Mouse (Mus musculus) right cerebral cortex, adult 2 months (tissue): ENCODE measurements around the gene Kif1a.
A peak's percentile ranks its signal among the peaks of the same experiment; 100 is the strongest.

Experiments used
- DNase-seq, 2 experiments: peaks; one replicate each; pipeline ENCODE4 v3.0.0; 2021 to 2022; ENCODE audit warnings: low spot score in 2 of 2

Kif1a gene

GRCm38 (mm10) chr1:93026600-93026999 is 75.2 kb downstream of the Kif1a start:
- DNase-seq: no peak

DNA sequence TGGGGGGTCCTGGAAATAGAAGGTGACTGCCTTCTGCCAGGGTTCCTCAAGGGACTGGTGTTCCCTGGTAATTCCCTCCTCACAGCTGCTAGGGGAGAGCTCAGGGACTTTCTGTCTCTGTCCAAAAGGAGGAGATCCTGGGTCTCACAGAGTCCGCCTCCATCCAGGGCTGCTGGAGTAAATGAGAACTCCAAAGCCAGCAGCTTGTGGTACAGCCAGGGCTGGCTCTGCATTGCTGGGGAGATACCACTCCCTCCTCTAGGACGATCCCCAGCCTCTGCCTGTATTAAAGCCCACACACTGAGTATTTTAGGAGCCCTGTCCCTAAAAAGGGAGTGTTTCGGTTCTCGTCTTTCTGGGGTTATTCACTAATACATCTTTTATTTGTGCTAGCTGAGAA is 81.1 kb downstream of the Kif1a start:
- DNase-seq: no peak

- DNase-seq: no peak
Measured at GRCm38 (mm10) chr1:93018716-93019115, 83.0 kb downstream of the Kif1a start.

GRCm38 (mm10) chr1:93015136-93015535 is 86.6 kb downstream of the Kif1a start:
- no peak for DNase-seq

DNA sequence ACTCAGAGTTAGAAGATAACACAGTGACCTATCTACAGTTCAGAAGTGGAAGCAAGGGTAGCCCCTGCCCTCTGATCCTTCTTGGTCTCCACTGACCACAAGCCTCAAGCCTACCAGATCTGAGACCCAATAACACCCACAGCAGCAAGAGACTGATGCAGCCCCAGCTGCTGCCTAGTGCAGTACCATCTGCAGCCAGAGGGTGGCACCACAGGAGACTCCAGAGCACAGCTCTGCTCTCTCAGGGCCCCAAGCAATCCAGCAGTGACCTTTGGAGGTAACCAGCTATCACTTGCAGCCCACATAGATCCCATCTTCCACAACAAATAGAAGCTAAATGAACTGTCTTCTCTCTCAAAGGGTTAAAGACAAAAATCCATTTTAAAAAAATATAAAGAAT is 87.3 kb downstream of the Kif1a start:
- peak; percentile 80 to 82 for DNase-seq

GRCm38 (mm10) chr1:93013367-93013766 is 88.4 kb downstream of the Kif1a start:
- DNase-seq: no peak

- no peak for DNase-seq
Measured at GRCm38 (mm10) chr1:93012103-93012585, 89.6 kb downstream of the Kif1a start.

DNA sequence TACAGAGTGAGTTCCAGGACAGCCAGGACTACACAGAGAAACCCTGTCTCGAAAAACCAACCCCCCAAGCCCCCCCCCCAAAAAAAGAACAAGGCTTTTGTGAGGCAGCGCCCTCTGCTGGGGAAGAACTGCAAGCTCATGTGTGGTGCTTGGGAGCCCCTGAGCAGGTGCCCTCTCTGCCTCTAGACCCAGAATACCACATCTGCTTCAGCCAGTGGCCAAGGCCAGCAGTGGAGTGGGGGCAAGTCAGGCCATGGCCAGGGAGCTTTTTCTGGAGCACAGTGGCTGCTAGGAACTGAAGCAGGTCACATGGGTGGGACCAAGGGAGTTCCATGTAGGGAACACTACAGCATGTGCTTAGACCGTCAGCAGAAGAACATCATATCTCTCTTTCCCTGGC is 91.0 kb downstream of the Kif1a start:
- no peak for DNase-seq

GRCm38 (mm10) chr1:93009196-93009595 is 92.6 kb downstream of the Kif1a start:
- DNase-seq: no peak

GRCm38 (mm10) chr1:93006061-93006460 is 95.7 kb downstream of the Kif1a start, which contains the start of gene Aqp12:
Gene Aqp12 (plus strand): TSS chr1:93006334.
- DNase-seq: no peak

DNA sequence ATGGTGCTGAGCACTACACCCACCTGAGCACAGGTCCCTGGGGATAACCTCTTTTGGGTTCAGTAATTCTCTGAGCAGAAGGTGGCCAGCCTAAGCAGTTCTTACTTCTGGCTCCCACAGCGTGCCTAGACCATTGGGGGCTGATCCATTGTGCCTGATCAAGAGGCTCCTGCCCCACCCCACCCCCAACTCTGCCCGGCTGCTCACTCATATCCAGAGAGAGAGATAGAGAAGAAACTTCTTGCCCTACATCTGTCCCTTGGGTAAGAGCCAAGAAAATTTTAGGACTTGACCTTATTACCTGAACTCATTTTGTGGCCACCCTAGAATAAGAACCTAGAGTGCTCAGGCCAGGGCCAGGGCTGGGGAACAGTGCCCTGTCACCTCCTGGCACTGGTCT is 108.9 kb downstream of the Kif1a start:
- DNase-seq: no peak

GRCm38 (mm10) chr1:92992214-92992855 is 109.4 kb downstream of the Kif1a start:
- DNase-seq: no peak

- no peak for DNase-seq
Measured at GRCm38 (mm10) chr1:92989891-92990290, 111.9 kb downstream of the Kif1a start.

GRCm38 (mm10) chr1:92988894-92989293 is 112.9 kb downstream of the Kif1a start:
- DNase-seq: no peak

DNA sequence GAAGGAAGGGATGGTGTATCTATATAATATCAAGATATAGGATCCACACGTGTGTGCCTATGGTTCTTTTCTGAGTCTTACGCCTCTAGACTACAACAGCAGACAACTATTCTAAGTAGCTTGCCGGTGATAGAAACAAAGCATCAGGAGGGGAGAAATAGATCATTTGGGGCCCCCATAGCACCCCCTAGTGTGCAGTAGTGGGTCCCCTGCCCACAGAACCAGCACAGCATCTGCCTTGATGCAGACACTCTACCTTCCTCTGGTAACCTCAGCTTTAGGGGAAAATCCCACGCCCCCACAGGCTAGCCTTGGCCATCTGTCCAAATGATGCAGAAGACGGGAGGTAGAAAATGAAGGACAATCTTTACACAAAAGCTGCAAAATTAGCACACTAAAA is 116.8 kb downstream of the Kif1a start:
- DNase-seq: no peak

- no peak for DNase-seq
Measured at GRCm38 (mm10) chr1:92982931-92983605, 118.7 kb downstream of the Kif1a start.

- DNase-seq: no peak
Measured at GRCm38 (mm10) chr1:92981056-92981845, 120.5 kb downstream of the Kif1a start.

GRCm38 (mm10) chr1:92979073-92979602 is 122.6 kb downstream of the Kif1a start:
- no peak for DNase-seq

GRCm38 (mm10) chr1:92978645-92979044 is 123.1 kb downstream of the Kif1a start:
- no peak for DNase-seq

DNA sequence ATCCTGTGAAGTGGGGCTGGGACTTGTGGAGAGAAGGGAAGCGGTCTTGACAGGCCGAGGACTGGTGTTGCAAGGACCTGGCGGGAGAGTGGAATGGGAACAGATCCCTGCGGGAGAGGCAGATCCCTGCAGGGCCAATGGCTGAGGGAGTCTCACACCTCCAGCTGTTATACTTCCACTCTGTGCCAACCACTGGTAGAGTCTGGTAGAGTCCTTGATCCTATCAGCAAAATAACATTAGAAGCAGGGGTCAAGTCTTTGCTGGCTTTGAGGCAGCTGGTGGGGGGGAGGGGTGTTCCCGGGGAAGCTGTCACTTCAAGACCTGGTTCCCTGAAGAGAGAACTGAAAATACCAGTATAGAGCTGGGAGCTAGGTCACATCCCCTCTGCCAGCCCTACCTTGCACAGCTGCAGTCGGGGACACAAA is 125.6 kb downstream of the Kif1a start:
- no peak for DNase-seq

DNA sequence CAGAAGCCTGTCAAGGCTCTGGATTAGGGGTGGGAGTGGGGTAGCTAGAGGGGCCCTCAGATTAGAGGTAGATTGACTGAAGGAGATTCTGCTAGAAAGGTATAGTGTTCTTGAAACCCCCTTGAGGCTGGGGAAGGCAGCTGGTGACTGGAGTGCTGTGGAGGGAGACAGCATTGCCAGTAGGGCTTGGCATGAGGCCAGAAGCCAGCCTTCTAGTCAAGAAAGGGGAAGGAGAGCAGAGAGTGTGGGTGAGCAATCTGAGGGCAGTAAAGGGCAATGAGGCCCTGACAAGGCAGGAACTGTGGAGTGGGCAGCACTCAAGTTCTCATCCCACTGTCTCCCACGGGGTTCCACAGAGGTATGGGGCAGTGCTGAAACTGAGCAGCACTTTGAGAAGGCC is 128.9 kb downstream of the Kif1a start:
- no peak for DNase-seq
